Mouse (Mus musculus): ENCODE measurements around the gene Pla2g6. TPM values are rescaled to one million over a fixed set of nuclear protein-coding genes. Genes with fewer than 3 reads are reported as not detected.

The Pla2g6 gene
- polyA plus RNA-seq, 1 experiment from 2014 or later: 17.0 TPM

- Histone ChIP-seq H3K4me1 (peaks cover 43% of the 10 kb centered on the region), H3K27me3 (ENCODE audit: low read depth, poor library complexity, severe bottlenecking) (peaks cover 18% of the 10 kb centered on the region), H3K27ac (no peak overlapping the region; the same call in 1 of the 2 replicates), H3K4me3 (no peak overlapping the region), H3K36me3 (peaks cover 45% of the 10 kb centered on the region), H3K9me3 (replicated peaks) (no peaks in the 10 kb centered on the region)
- 44% methylated on average over 6 of the region's 6 CpGs for WGBS
- DNase-seq (ENCODE audit: low spot score): no peak
These were observed 31.8 kb upstream of the Pla2g6 start for GRCm38 (mm10) chr15:79359954-79360353.

- H3K36me3 ChIP-seq: peaks cover 30% of the 10 kb centered on the region
- H3K27ac ChIP-seq: peak overlapping the region; percentile 76; the same call in 1 of the 2 replicates
- H3K9me3 ChIP-seq (replicated peaks): no peaks in the 10 kb centered on the region
- 45% methylated on average over 12 of the region's 12 CpGs for WGBS
- peak overlapping the region; percentile 58 for H3K4me3 ChIP-seq
- no peak for DNase-seq (ENCODE audit: low spot score)
- H3K4me1 ChIP-seq: peaks cover 46% of the 10 kb centered on the region
- peaks cover 18% of the 10 kb centered on the region for H3K27me3 ChIP-seq (ENCODE audit: low read depth, poor library complexity, severe bottlenecking)
These were observed 29.9 kb upstream of the Pla2g6 start for GRCm38 (mm10) chr15:79357974-79358690.

GRCm38 (mm10) chr15:79357036-79357911 lies 29.1 kb upstream of the Pla2g6 start:
- H3K27ac ChIP-seq: peak overlapping the region; percentile 76
- peaks cover 18% of the 10 kb centered on the region for H3K27me3 ChIP-seq (ENCODE audit: low read depth, poor library complexity, severe bottlenecking)
- H3K4me3 ChIP-seq: peak overlapping the region; percentile 58
- peaks cover 21% of the 10 kb centered on the region for H3K36me3 ChIP-seq
- under 1% methylated on average over 77 of the region's 77 CpGs for WGBS
- peak; percentile 87 for DNase-seq (ENCODE audit: low spot score)
- H3K4me1 ChIP-seq: peaks cover 47% of the 10 kb centered on the region
- H3K9me3 ChIP-seq (replicated peaks): no peaks in the 10 kb centered on the region

- no peaks in the 10 kb centered on the region for H3K9me3 ChIP-seq (replicated peaks)
- H3K27ac ChIP-seq: no peak overlapping the region
- H3K4me1 ChIP-seq: peaks cover 51% of the 10 kb centered on the region
- peak overlapping the region; percentile 58 for H3K4me3 ChIP-seq
- DNase-seq (ENCODE audit: low spot score): no peak
- H3K36me3 ChIP-seq: peaks cover 13% of the 10 kb centered on the region
- 74% methylated on average over 8 of the region's 8 CpGs for whole genome bisulfite sequencing
- peaks cover 18% of the 10 kb centered on the region for H3K27me3 ChIP-seq (ENCODE audit: low read depth, poor library complexity, severe bottlenecking)
These were observed 28.3 kb upstream of the Pla2g6 start for GRCm38 (mm10) chr15:79356481-79356880.

GRCm38 (mm10) chr15:79354619-79355018 lies 26.4 kb upstream of the Pla2g6 start:
- H3K27me3 ChIP-seq (ENCODE audit: low read depth, poor library complexity, severe bottlenecking): peaks cover 18% of the 10 kb centered on the region
- H3K36me3 ChIP-seq: 0 out of 2 replicates have a peak, but pooled peaks cover 6% of the 10 kb centered on the region
- WGBS: 81% methylated on average over 4 of the region's 4 CpGs

GRCm38 (mm10) chr15:79353690-79354305 lies 25.6 kb upstream of the Pla2g6 start:
- Histone ChIP-seq H3K4me1 (peaks cover 50% of the 10 kb centered on the region), H3K27ac (no peak overlapping the region), H3K36me3 (0 out of 2 replicates have a peak, but pooled peaks cover 3% of the 10 kb centered on the region), H3K27me3 (ENCODE audit: low read depth, poor library complexity, severe bottlenecking) (peaks cover 18% of the 10 kb centered on the region), H3K9me3 (replicated peaks) (no peaks in the 10 kb centered on the region), H3K4me3 (no peak overlapping the region)
- no peak for DNase-seq (ENCODE audit: low spot score)
- 89% methylated on average over 5 of the region's 5 CpGs for WGBS

More at GRCm38 (mm10) chr15:79354619-79355018, 26.4 kb upstream of the Pla2g6 start:
- H3K4me1 ChIP-seq: peaks cover 45% of the 10 kb centered on the region
- H3K4me3 ChIP-seq: no peak overlapping the region
- no peaks in the 10 kb centered on the region for H3K9me3 ChIP-seq (replicated peaks)
- no peak overlapping the region for H3K27ac ChIP-seq
- DNase-seq (ENCODE audit: low spot score): no peak

- H3K27ac ChIP-seq: no peak overlapping the region
- no peaks in the 10 kb centered on the region for H3K9me3 ChIP-seq (replicated peaks)
- H3K36me3 ChIP-seq: 0 out of 2 replicates have a peak, but pooled peaks cover 3% of the 10 kb centered on the region
- no peak for DNase-seq (ENCODE audit: low spot score)
- WGBS: 87% methylated on average over 6 of the region's 6 CpGs
- H3K4me3 ChIP-seq: no peak overlapping the region
- H3K27me3 ChIP-seq (ENCODE audit: low read depth, poor library complexity, severe bottlenecking): peaks cover 18% of the 10 kb centered on the region
- peaks cover 49% of the 10 kb centered on the region for H3K4me1 ChIP-seq
These were observed 24.3 kb upstream of the Pla2g6 start for GRCm38 (mm10) chr15:79352479-79352878.

- Histone ChIP-seq H3K27me3 (ENCODE audit: low read depth, poor library complexity, severe bottlenecking) (peaks cover 10% of the 10 kb centered on the region), H3K4me3 (no peak overlapping the region), H3K27ac (peak overlapping the region; percentile 32; the same call in 1 of the 2 replicates), H3K4me1 (peaks cover 46% of the 10 kb centered on the region), H3K36me3 (0 out of 2 replicates have a peak, but pooled peaks cover 3% of the 10 kb centered on the region), H3K9me3 (replicated peaks) (no peaks in the 10 kb centered on the region)
- 34% methylated on average over 15 of the region's 15 CpGs for WGBS
- DNase-seq (ENCODE audit: low spot score): no peak
These were observed 23.2 kb upstream of the Pla2g6 start for GRCm38 (mm10) chr15:79351331-79351767.

GRCm38 (mm10) chr15:79350866-79351265 lies 22.7 kb upstream of the Pla2g6 start:
- WGBS: 90% methylated on average over 4 of the region's 4 CpGs
- 0 out of 2 replicates have a peak overlapping the region, but pooled peaks have one; percentile 32 for H3K27ac ChIP-seq
- 0 out of 2 replicates have a peak, but pooled peaks cover 3% of the 10 kb centered on the region for H3K36me3 ChIP-seq
- no peak for DNase-seq (ENCODE audit: low spot score)
- no peaks in the 10 kb centered on the region for H3K9me3 ChIP-seq (replicated peaks)
- H3K4me3 ChIP-seq: no peak overlapping the region
- peaks cover 9% of the 10 kb centered on the region for H3K27me3 ChIP-seq (ENCODE audit: low read depth, poor library complexity, severe bottlenecking)
- peaks cover 46% of the 10 kb centered on the region for H3K4me1 ChIP-seq

GRCm38 (mm10) chr15:79348651-79349050 lies 20.5 kb upstream of the Pla2g6 start:
- DNase-seq (ENCODE audit: low spot score): no peak
- no peaks in the 10 kb centered on the region for H3K9me3 ChIP-seq (replicated peaks)
- peak overlapping the region; percentile 90 for H3K27ac ChIP-seq
- peak overlapping the region; percentile 85 for H3K4me3 ChIP-seq
- WGBS: 78% methylated on average over 8 of the region's 8 CpGs
- H3K36me3 ChIP-seq: no peaks in the 10 kb centered on the region
- peaks cover 5% of the 10 kb centered on the region; the same call in 1 of the 2 replicates for H3K27me3 ChIP-seq (ENCODE audit: low read depth, poor library complexity, severe bottlenecking)
- H3K4me1 ChIP-seq: peaks cover 42% of the 10 kb centered on the region

GRCm38 (mm10) chr15:79347845-79348506 lies 19.8 kb upstream of the Pla2g6 start:
- Histone ChIP-seq H3K9me3 (replicated peaks) (no peaks in the 10 kb centered on the region), H3K4me3 (peak overlapping the region; percentile 85), H3K36me3 (no peaks in the 10 kb centered on the region), H3K27ac (peak overlapping the region; percentile 90), H3K4me1 (peaks cover 39% of the 10 kb centered on the region), H3K27me3 (ENCODE audit: low read depth, poor library complexity, severe bottlenecking) (peaks cover 5% of the 10 kb centered on the region; the same call in 1 of the 2 replicates)
- DNase-seq (ENCODE audit: low spot score): peak; percentile 83
- WGBS: 1% methylated on average over 46 of the region's 46 CpGs

Data from limb, embryonic 10.5 days (tissue).